Mouse (Mus musculus) urinary bladder, adult 2 months (tissue): ENCODE results near the gene Gm20914. TPM values are rescaled to one million over a fixed set of nuclear protein-coding genes. Genes with fewer than 3 reads are reported as not detected.
"Not testable (repeated sequence)": the region's sequence is repeated elsewhere in the genome, so short reads cannot be mapped to it uniquely, and the experiment has no call there.

Experiments used
- DNase-seq: peaks from one replicate; pipeline ENCODE4 v3.0.0; 2022; ENCODE audit warnings: low spot score
- polyA plus RNA-seq: library from polyadenylated mRNA; depleted of rRNA; stranded (reverse); fragments of >200 nt; gene quantifications from 2 replicates; pipeline ENCODE4 v1.2.3, GENCODE M21; 2012; rRNA removed

The Gm20914 gene
- polyA plus RNA-seq: not detected in 2 replicates

DNA sequence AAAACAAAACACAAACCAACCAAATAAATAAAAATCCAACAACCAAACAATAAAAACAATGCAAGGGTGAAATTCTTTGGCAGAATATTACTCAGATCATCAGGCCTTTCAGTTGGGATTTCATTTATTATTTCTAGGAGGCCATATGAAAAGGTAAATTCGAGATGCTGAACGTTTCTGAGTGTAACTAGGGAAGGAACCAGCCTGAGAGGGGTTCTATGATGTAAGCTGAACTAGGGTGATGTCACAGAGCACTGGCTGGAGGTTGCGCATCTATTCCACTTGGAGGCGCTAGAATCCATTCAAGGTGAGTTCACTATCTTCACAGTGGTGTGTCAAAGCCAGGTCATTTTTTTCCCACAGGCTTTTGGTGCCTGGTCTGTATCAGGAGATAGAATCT, at the start of gene Gm20914:
Gene Gm20914, plus strand, starts transcription at position 301 of the 400 bp plus-strand sequence.
- DNase-seq: not testable (repeated sequence)

Other genes with a start within 250 kb of the Gm20914 start
- not detected in 2 replicates for gene Gm21854, start 69.0 kb upstream of the Gm20914 start, polyA plus RNA-seq
- gene Gm28171, start 67.4 kb downstream of the Gm20914 start, polyA plus RNA-seq: not detected in 2 replicates
- not detected in 2 replicates for gene Gm21778, start 216.5 kb downstream of the Gm20914 start, polyA plus RNA-seq